Mouse (Mus musculus): ENCODE measurements around the gene Krt19. TPM values are rescaled to one million over a fixed set of nuclear protein-coding genes. Genes with fewer than 3 reads are reported as not detected.

Krt19 gene
- polyA plus RNA-seq, 1 experiment from 2014 or later, result 91.0 TPM

GRCm38 (mm10) chr11:100138809-100139208 lies 9.7 kb downstream of the Krt19 start:
- H3K27ac ChIP-seq (ENCODE audit: low read depth), result 0 out of 2 replicates have a peak overlapping the region, but pooled peaks have one; percentile 14
- TF ChIP-seq CTCF (IDR thresholded peaks at IDR 0.05; ENCODE audit: low read depth), result no peak
- no peak overlapping the region for H3K4me2 ChIP-seq
- ATAC-seq (ENCODE audit: insufficient read depth), result no peak; the same call in 1 of the 2 replicates
- peaks cover 10% of the 10 kb centered on the region; the same call in 1 of the 2 replicates for H3K4me1 ChIP-seq (ENCODE audit: insufficient read depth)
- peak; percentile 24 for DNase-seq
- no peaks in the 10 kb centered on the region for H3K27me3 ChIP-seq (ENCODE audit: insufficient read depth, low read length)
- WGBS, result 47% methylated on average over 7 of the region's 7 CpGs
- no peaks in the 10 kb centered on the region for H3K9me3 ChIP-seq (ENCODE audit: low read depth, low read length)
- no peak overlapping the region for H3K9ac ChIP-seq
- H3K4me3 ChIP-seq (ENCODE audit: low read depth, low read length), result no peak overlapping the region
- H3K36me3 ChIP-seq (ENCODE audit: insufficient read depth), result no peaks in the 10 kb centered on the region

GRCm38 (mm10) chr11:100137693-100138092 lies 10.8 kb downstream of the Krt19 start:
- ATAC-seq (ENCODE audit: insufficient read depth) (no peak), DNase-seq (no peak)
- Histone ChIP-seq H3K9me3 (ENCODE audit: low read depth, low read length) (no peaks in the 10 kb centered on the region), H3K36me3 (ENCODE audit: insufficient read depth) (no peaks in the 10 kb centered on the region), H3K9ac (no peak overlapping the region), H3K4me2 (no peak overlapping the region), H3K27me3 (ENCODE audit: insufficient read depth, low read length) (no peaks in the 10 kb centered on the region), H3K27ac (ENCODE audit: low read depth) (no peak overlapping the region), H3K4me3 (ENCODE audit: low read depth, low read length) (no peak overlapping the region), H3K4me1 (ENCODE audit: insufficient read depth) (peaks cover 10% of the 10 kb centered on the region; the same call in 1 of the 2 replicates)
- WGBS, result 20% methylated on average over 5 of the region's 5 CpGs
- no peak for TF ChIP-seq CTCF (IDR thresholded peaks at IDR 0.05; ENCODE audit: low read depth)

- WGBS, result 11% methylated on average over 5 of the region's 5 CpGs
- no peaks in the 10 kb centered on the region for H3K9me3 ChIP-seq (ENCODE audit: low read depth, low read length)
- H3K4me3 ChIP-seq (ENCODE audit: low read depth, low read length), result no peak overlapping the region
- H3K9ac ChIP-seq, result no peak overlapping the region
- DNase-seq (no peak), ATAC-seq (ENCODE audit: insufficient read depth) (no peak)
- no peak overlapping the region for H3K27ac ChIP-seq (ENCODE audit: low read depth)
- no peaks in the 10 kb centered on the region for H3K36me3 ChIP-seq (ENCODE audit: insufficient read depth)
- H3K27me3 ChIP-seq (ENCODE audit: insufficient read depth, low read length), result no peaks in the 10 kb centered on the region
- peaks cover 10% of the 10 kb centered on the region; the same call in 1 of the 2 replicates for H3K4me1 ChIP-seq (ENCODE audit: insufficient read depth)
- no peak overlapping the region for H3K4me2 ChIP-seq
- TF ChIP-seq CTCF (IDR thresholded peaks at IDR 0.05; ENCODE audit: low read depth), result no peak
Measured at GRCm38 (mm10) chr11:100136559-100136958, 11.9 kb downstream of the Krt19 start.

- Histone ChIP-seq H3K4me2 (no peak within 1 kb of the TSS), H3K4me3 (ENCODE audit: low read depth, low read length) (no peak within 1 kb of the TSS), H3K27me3 (ENCODE audit: insufficient read depth, low read length) (no peaks in the 10 kb centered on the region), H3K36me3 (ENCODE audit: insufficient read depth) (no peaks in the 10 kb centered on the region), H3K4me1 (ENCODE audit: insufficient read depth) (peaks cover 10% of the 10 kb centered on the region; the same call in 1 of the 2 replicates), H3K9ac (no peak within 1 kb of the TSS), H3K9me3 (ENCODE audit: low read depth, low read length) (no peaks in the 10 kb centered on the region), H3K27ac (ENCODE audit: low read depth) (no peak within 1 kb of the TSS)
- no peak for TF ChIP-seq CTCF (IDR thresholded peaks at IDR 0.05; ENCODE audit: low read depth)
- ATAC-seq (ENCODE audit: insufficient read depth), result no peak
- 45% methylated on average over 7 of the region's 7 CpGs for WGBS
- no peak for DNase-seq
Measured at GRCm38 (mm10) chr11:100135731-100136130, 12.7 kb downstream of the Krt19 start, which contains the start of gene Krt15. Gene Krt15, minus strand, starts transcription at chr11:100135928.

GRCm38 (mm10) chr11:100124901-100125300 lies 23.6 kb downstream of the Krt19 start:
- Histone ChIP-seq H3K9me3 (ENCODE audit: low read depth, low read length) (no peaks in the 10 kb centered on the region), H3K4me1 (ENCODE audit: insufficient read depth) (0 out of 2 replicates have a peak, but pooled peaks cover 2% of the 10 kb centered on the region), H3K4me2 (no peak overlapping the region), H3K27me3 (ENCODE audit: insufficient read depth, low read length) (no peaks in the 10 kb centered on the region), H3K27ac (ENCODE audit: low read depth) (no peak overlapping the region), H3K4me3 (ENCODE audit: low read depth, low read length) (no peak overlapping the region), H3K36me3 (ENCODE audit: insufficient read depth) (no peaks in the 10 kb centered on the region), H3K9ac (no peak overlapping the region)
- 60% methylated on average over 7 of the region's 7 CpGs for WGBS
- ATAC-seq (ENCODE audit: insufficient read depth) (no peak), DNase-seq (no peak)
- TF ChIP-seq CTCF (IDR thresholded peaks at IDR 0.05; ENCODE audit: low read depth), result no peak

- H3K9me3 ChIP-seq (ENCODE audit: low read depth, low read length), result no peaks in the 10 kb centered on the region
- ATAC-seq (ENCODE audit: insufficient read depth) (no peak), DNase-seq (no peak)
- TF ChIP-seq CTCF (IDR thresholded peaks at IDR 0.05; ENCODE audit: low read depth), result no peak
- WGBS, result 69% methylated on average over 3 of the region's 3 CpGs
- 0 out of 2 replicates have a peak, but pooled peaks cover 2% of the 10 kb centered on the region for H3K4me1 ChIP-seq (ENCODE audit: insufficient read depth)
- no peak within 1 kb of the TSS for H3K4me2 ChIP-seq
- no peak within 1 kb of the TSS for H3K9ac ChIP-seq
- no peak within 1 kb of the TSS for H3K27ac ChIP-seq (ENCODE audit: low read depth)
- H3K27me3 ChIP-seq (ENCODE audit: insufficient read depth, low read length), result no peaks in the 10 kb centered on the region
- no peaks in the 10 kb centered on the region for H3K36me3 ChIP-seq (ENCODE audit: insufficient read depth)
- H3K4me3 ChIP-seq (ENCODE audit: low read depth, low read length), result no peak within 1 kb of the TSS
Measured at GRCm38 (mm10) chr11:100121466-100121865, 27.0 kb downstream of the Krt19 start, which contains the start of gene Krt13. Gene Krt13, minus strand, starts transcription at chr11:100121566.

GRCm38 (mm10) chr11:100120331-100120730 lies 28.1 kb downstream of the Krt19 start:
- H3K36me3 ChIP-seq (ENCODE audit: insufficient read depth), result no peaks in the 10 kb centered on the region
- no peaks in the 10 kb centered on the region for H3K9me3 ChIP-seq (ENCODE audit: low read depth, low read length)
- ATAC-seq (ENCODE audit: insufficient read depth), result no peak
- 0 out of 2 replicates have a peak, but pooled peaks cover 2% of the 10 kb centered on the region for H3K4me1 ChIP-seq (ENCODE audit: insufficient read depth)
- 55% methylated on average over 5 of the region's 5 CpGs for WGBS
- H3K9ac ChIP-seq, result no peak overlapping the region
- no peak for TF ChIP-seq CTCF (IDR thresholded peaks at IDR 0.05; ENCODE audit: low read depth)
- no peaks in the 10 kb centered on the region for H3K27me3 ChIP-seq (ENCODE audit: insufficient read depth, low read length)
- no peak overlapping the region for H3K27ac ChIP-seq (ENCODE audit: low read depth)
- H3K4me3 ChIP-seq (ENCODE audit: low read depth, low read length), result no peak overlapping the region
- peak; percentile 18 for DNase-seq
- no peak overlapping the region for H3K4me2 ChIP-seq

All from lung, embryonic 14.5 days (tissue).